Mouse (Mus musculus) cerebellum, postnatal 4 days (tissue): ENCODE measurements around the gene Lpp.

Experiments
- DNase-seq, 2 experiments: peaks; one replicate each; pipeline ENCODE4 v3.0.0; 2022; ENCODE audit warnings: low spot score in 2 of 2, mixed read lengths in 1 of 2

Gene Lpp

DNA sequence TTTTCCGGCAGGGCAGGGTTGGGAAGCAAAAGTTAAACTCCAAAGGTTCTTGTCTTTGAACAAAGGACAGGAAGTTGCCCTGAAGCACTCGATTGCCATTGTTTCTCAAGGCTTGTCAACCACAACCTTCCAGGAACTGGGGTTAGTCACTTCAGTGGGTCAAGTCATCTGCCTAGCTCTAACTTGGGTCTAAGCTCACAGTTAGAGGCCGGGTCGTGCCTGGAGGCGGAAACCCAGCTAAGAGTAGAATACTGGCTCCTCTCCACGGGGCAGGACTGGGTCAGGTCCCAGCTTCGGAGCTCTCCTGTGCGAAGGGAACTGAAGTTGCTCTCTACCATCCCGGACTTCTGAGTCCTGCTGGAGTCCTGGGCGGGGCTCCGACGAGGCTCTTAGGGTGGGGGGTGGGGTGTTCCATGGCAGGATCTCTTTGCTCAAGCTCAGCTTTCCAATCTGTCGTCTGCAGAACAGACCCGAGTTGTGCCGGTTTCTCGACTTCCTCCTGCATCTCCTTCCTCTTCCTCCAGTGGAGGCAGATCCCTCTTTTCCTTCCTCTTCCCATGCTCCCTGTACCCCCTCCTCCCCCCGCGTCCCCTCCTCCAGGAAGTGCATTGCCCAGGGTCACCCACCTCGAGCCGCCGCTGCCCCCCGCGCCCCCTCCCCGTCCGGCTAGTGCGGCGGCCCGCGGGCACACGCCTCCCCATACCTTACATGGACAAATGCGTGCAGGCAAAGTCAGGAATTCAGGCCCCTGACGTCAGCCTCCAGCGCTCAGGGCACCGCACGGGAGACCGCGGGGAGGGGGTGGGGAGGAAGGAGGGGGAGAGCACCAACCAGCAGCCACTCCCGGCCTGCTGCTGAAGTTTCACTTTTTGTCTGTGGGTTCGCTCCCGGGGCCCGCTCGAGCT lies at the start of gene Lpp:
Gene Lpp, plus strand, starts transcription at position 857 of the 905 bp plus-strand sequence.
- peak in 1 of 2 experiments; percentile 56 for DNase-seq

DNA sequence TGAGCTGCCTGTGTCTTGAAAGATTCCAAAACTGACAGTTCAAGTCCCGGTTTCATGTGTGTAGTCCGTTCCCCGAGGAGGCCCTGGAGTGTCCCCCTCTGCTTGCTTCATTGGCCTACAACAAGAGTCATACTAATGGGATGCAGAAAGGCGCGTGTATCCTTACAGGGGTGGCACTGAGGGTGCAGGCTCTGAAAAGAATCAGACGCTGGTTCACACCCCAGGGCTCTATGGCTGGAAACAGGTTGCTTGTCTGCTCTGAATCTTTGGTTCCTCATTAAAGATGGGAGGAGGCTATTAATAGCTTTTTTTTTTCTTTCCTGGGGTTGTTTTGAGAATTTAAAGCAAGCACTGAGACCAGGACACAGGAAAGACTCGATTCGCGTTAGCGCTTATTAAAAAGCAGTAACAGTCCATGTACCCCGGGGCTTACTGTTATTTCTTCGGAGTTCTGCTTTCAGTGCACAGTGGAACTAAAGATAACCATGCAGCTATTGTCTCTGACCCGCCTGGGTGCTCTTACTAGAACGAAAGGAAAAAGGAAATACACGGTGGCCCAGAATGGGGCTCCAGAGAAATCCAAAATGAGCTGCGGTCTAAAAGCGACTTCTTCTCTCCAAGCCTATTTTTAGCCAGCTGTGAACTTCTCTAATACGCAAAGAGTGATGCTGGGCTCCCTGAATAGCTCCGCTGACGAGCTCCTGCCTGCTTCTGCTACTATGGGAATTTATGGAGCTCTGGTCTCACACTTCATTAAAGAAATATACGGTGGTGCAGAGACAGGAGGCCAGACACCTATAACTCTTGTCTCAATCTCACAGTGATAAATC lies 45.5 kb upstream of the Lpp start:
- DNase-seq, result no peak

DNA sequence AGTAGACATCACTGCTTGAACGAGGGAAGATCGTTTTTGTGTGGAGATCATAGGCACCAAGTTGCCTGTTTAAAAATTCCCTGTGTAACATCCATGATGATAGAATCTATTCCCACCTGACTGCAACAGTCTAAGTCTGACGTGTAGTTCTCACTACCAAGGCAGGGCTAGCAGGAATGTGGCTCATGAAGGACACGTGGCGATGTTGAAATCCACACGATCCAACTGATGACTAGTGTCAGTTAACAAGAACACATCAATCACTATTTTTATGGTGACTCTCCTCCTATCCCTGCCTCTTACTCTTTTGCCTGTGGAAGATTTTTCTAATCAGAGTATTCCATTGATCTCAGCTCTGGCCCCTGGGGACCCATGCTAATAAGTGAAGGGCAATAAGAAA lies 43.0 kb upstream of the Lpp start:
- no peak for DNase-seq

DNA sequence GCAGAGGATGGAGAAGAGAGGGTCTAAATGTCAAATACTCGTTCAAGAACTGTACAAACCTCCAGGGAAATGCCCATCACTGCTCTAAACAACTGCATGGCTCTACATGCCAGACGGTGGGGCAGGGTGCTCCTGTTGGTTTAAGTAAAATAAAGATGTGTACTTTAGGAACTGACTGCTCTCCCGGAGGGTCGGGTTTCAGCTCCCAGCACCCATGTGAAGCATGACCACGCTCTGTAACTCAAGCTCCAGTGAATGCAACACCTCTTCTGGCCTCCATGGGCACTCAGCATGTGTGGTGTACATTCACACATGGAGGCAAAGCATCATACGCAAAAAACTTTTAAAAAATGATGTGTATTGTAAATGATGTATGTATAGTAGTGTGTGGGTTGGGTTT lies 42.6 kb upstream of the Lpp start:
- no peak for DNase-seq

DNA sequence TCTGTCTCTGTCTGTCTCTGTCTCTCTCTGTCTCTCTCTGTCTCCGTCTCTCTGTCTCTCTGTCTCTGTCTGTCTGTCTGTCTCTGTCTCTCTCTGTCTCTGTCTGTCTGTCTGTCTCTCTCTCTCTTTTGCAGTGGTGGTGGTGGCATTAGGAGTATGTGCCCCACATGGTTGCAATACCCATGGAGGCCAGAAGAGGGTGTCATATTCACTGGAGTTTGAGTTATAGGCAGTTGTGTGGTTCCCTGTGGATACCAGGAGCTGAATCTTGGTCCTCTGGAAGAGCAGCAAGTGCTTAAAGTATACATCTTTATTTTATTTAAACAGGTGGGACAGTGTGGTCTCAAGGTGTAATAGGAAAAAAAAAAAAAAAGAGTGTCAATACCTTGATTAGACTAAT lies 41.5 kb upstream of the Lpp start:
- DNase-seq, result no peak

DNA sequence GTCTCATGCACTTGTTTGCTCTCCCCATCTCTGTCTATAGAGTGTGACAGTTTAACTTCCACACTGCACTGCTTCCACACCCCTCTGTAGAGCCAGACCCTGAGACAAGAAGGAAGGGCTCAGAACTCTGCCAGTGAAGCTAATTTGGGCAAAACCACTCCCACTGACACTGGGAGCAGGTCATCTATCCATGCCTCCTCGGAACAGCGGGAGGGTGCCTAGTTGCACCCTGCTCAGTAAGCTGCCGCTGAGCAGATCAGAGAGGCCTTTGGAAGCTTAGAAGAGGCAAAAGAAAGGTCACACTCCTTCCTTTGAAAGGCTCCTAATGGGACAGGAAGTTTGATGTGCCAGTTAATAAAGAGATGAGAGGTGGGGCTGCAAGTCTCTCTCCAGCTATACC lies 39.5 kb upstream of the Lpp start:
- no peak for DNase-seq

DNA sequence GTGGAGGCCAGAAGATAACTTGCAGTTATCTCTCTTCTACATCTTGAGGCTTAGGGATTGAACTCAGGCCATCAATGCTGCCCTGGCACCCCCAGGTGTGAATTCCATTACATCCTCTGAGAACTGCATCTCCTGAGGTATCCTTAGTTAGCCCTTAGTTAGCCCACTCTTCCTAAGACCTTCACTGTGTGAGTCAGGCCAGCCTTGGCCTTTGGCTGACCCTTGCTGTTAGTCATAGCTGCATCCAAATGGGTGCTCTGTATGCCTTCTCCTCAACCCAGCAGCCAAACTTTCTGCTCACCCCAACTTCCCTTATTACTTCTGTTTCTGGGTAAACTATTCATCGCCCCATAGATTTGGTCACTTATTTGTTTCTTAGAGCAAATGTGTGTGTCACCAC lies 31.6 kb upstream of the Lpp start:
- DNase-seq, result no peak

DNA sequence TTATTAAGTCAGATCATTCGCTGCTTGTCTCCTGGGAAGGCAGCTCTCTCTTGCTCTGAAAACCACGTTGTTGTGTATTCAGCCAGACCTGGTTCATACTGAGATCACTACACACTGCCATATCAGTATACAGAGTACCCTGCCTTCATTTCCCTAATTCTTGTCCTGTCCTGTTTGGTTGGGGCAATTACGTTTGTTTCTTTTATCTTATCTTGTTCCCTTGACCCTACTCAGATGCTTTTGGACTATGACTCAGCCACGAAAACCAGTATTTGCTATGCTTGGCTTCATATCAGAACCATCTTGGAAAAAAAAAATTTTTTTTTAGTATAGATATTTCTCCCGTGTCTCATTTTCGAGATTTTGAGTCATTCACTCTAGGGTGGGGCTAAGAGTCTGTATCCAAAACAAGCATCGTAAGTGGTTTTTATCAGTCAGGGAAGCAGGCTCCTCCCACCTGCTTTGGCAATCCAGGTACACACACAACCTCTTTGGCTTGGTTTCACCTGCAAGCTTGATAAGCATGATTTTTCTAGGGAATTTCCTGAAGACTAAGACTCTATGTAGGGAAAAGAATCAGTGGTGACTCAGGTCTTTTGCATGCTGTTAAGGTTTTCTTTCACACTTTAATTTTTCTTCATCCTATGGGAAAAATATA lies 29.1 kb upstream of the Lpp start:
- no peak for DNase-seq

DNA sequence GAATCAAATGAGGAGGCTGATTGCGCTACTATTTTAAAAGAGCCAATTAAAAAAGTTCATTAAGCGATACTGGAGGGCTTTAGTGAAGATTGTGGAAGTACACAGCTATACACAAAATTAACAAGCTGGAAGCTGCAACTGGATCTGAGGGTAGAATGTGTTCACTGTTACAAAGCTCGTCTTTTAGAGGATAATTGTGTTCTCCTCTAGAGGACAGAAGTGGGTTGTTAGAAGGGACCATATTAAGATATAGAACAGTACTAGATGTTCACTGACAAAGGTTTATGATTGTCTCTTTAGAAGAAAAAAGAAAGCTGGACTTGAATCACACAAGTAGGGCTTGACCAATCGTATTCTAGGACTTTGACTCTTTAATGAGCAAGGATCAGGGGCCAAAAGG lies 27.4 kb upstream of the Lpp start:
- no peak for DNase-seq

DNA sequence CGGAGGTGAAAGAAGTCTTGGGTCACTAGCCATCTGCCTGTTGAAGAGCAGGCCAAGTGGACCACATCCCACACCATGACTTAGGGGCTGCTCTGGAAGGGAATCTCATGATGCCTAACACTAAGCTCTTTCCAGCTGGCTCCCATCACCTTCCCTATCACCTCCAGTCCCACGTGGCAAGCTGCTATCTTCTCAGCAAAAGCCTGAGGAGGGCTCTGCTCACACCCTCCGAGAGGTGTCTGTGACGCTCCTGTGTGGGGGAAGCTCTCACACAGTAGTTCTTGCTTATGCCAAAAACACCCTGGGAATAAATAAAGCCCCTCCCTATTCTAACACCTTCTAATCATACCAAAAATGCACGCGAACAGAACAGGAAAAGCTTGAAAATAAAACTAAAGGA lies 26.2 kb upstream of the Lpp start:
- no peak for DNase-seq

DNA sequence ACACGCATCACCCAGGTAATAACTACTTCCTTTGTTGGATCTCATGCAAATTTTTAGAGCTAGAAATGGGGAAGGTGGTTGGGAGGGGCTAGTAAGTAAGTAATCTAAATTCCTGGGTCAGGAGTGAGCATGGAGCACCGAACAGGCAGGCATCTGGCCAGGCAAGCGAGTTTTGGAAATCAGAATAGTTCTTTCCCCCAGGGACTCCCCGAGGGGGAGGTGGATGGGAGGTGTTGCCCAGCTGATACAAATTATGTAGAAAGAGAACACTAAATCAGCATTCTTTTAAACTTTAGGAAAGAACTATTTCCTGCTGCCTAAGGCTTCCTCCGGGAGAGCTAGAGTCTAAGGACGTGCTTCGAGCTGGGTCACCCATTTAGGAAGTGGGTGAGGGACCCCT lies 25.8 kb upstream of the Lpp start:
- DNase-seq, result no peak

DNA sequence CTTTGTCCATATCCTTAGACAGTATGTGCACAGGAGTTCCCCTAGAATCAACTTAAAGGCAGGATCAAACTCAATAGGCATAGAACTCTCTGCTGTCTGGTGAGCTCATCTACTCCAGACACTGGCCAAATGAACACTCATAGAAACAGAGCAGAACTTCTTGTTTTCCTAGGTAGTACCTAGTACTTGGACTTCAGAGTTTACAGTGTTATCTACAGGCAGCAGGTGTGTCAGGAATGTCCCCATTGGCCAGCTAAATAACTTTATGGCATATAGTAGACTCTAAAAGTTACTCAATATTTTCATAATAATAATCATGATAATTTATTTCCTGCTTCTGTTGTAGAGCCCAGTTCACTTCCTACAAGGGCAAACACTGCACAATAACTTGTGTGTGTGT lies 16.8 kb upstream of the Lpp start:
- no peak for DNase-seq

DNA sequence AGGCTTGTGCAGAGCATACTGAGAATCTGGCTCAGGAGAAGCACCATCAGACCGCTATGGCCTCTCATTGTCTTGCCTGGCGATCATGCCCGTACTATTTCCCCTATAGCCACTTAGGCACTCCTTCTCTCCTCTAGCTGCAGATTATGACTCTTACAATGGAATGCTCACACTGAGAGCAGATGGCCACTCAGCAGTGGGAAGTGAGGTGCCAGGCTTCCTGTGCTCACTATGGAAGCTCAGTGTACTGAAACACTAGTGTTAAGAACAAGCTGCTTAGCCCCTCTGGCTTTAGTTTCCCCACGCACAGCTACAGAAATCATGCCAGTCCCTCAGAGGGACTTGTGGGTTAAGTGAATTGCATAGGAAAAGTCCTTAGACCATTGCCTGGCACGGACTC lies 2.7 kb upstream of the Lpp start:
- DNase-seq, result peak in 1 of 2 experiments; percentile 41

DNA sequence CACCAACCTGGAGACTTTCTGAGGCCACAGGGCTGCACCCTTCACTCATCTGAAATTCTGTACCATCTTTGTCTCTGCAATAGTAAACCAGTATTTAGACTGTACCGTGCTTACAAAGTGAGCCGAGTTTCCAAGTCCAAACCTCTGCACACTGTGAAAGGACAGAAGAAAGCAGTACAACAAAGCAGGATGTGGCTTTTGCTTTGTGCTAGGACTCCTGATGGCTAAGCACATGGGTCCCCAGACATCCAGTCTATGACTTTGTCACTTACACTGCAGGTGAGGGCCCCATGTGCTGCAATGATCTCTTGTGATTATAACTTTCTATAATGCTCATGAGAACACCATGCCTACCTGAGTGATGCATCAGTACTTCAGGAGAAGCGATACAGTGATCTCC lies 2.2 kb upstream of the Lpp start:
- no peak for DNase-seq

DNA sequence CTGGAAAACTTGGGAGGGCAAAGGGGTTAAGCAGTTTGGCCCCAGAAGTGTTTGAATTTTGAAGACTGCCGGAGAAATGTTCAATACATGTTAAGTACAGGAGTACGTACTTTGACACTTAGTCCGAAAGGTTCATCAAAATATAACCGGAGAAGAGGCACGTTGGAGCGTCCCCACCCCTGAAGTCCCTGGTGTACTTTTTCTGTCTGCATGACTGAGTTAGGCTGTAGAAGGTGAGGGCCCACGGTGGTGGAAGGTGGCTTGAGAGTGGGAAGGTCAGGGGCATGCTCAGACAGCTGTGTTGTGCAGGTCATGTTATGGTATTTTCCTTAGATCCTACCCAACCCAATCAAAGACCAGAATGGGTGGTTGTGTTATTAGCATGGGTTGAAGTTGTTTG lies 1.4 kb upstream of the Lpp start:
- no peak for DNase-seq

DNA sequence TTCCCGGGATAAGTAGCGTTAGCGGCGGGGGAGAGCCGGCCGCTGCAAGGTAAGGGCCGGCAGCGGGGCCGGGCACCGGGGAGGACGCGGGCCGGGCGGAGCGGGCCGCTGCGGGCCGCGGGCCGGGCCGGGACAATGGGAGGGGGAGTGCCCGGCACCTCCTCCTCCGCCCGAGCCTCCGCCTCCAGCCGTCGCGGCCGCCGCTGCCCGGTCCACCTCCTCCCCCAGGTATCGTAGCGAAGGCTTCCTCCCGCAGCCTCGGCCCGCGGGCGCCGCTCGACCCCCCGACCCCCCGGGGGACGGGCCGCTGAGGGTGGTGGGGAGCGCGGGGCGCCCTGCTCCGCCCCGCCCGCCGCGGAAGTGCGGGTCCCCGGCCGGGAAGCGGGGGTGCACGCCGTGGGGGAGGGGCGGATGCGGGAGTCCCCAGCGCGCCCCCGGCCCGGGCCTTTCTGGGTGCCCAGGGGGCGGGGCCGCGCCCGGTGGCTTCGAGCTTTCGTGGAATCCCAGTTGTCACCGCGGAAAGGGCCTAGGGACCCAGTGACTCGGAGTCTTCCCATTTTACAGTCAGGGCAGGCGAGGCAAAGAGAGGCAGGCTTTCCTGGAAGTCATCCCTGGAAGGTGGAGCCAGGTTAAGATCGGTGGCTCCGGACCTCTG lies 376 bp downstream of the Lpp start:
- DNase-seq, result peak in 1 of 2 experiments; percentile 24

DNA sequence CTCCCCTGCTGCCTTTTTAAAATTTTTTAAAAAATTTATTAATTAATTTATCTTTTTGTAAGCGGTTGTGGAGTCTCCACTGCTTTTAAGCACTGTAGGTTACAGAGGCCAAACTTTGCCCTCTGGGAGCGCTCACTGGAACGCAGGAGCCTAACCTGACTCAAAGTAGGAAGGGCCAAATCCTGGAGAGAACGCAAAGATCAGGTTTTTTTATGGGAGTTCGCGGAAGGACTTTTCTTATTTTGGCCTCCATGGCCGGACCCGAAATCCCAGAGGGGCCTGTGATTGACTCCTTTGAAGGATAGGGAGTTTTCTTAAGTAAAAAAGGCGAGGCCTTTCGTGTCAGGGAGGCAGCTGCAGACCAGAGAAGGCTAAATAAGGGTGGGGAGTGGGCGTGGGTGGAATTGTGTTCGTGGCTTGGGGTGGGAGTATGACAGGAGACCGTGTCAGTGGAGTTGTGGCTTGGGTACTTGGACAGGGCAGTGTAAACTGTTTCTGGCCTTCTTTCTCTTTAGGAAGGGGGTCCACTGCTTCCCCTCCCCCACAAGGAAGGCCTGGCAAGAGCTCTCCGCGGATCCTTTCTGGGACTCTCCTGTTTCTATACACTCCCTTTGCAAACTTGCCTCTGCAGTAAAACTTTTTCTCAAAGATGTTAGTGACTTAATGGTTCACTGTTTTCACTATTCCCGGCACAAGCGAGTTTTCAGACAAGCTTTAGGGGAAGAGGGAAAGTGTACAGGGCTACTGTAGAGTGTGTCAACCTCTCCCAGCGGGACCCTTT lies 1.1 kb downstream of the Lpp start:
- no peak for DNase-seq

DNA sequence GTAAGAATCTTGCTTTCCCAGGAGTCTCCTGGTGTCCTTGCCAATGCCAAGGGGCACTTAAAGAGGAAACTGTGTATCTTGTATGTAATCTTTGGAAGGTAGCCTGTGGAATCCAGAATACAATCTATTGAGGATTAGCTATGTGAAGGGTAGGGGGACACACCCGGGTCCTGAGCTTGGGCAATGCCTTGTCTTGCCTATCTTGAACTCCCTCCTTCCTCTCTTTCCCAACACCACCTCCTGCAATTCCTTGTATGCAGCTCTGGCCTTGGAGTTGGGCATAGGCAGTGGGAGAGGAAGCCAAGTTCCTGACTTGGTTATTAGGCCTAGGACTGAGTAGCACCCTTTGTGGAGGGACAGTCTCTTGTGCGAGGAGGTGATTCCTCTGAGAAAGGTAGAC lies 1.8 kb downstream of the Lpp start:
- DNase-seq, result no peak

DNA sequence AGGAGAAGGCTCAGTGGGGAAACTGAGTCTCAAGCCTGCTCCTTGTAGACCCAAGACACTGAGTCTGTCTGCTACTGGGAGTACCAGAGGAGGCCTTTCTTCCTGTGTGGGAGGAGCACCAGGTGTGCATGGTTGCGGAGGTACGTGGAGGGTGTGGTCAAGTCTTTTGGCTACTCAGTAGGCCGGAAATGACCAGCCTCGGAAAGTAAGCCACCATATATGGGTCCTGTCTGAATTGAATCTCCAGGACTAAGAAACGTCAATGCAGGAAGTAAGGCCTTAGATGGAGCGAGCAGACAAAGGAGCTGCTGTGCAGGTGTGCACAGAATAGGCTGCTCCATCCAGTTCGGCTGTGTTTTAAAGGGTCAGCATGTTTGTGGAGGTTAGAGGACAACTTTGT lies 3.2 kb downstream of the Lpp start:
- DNase-seq, result no peak

DNA sequence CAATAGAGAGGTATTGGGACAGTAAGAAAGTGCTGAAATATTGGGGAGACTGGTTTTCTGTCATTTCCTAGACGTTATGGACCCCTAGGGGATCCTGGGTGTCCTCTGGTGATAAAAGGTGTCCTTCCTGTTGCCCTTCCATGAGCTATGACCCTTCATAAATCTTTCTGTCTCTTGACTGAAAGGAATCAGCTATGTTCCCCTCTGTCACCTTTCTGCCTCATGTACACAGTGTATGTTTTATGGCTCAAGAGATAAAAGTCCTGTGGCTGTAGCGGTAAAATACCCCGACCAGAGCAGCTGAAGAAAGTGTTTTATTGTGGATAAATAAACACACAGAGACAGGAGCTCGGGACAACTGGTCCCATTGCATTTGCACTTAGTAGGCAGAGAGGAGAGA lies 5.2 kb downstream of the Lpp start:
- DNase-seq, result no peak

DNA sequence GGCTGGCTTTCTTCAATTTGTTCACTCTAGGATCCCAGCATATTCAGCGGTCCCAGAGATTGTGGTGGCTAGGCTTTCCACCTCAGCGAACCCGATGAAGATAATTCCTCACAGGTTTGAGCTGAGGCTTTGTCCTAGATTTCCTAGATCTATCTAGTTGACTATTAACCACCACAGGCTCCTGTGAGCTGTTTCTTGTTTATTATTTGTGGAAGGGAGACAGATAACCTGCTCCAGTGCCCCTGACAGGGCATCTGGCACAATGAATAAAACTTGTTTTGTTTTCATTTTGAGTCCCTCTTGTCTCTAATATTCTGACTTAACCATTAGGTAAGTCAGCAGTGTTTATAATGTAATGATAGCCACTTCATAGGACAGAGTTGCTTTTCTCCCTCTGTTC lies 5.6 kb downstream of the Lpp start:
- no peak for DNase-seq
